Mouse (Mus musculus) adrenal gland, adult 2 months (tissue): ENCODE data around the gene Zscan21. TPM values are rescaled to one million over a fixed set of nuclear protein-coding genes. Genes with fewer than 3 reads are reported as not detected.
"Not testable (repeated sequence)": the region's sequence is repeated elsewhere in the genome, so short reads cannot be mapped to it uniquely, and the experiment has no call there.

Source experiments
- DNase-seq: peaks from one replicate; pipeline ENCODE4 v3.0.0; 2021
- long read RNA-seq: library from polyadenylated mRNA; stranded (forward); transcript quantifications from one replicate; pipeline ENCODE4 v2.0.0, GENCODE M21; 2021
- polyA plus RNA-seq: library from polyadenylated mRNA; depleted of rRNA; stranded (reverse); fragments of >200 nt; gene quantifications from 2 replicates; pipeline ENCODE4 v1.2.3, GENCODE M21; 2012; rRNA removed
- total RNA-seq, 2 experiments: library from RNA; stranded (reverse); gene quantifications; 2 replicates each; pipeline ENCODE4 v1.2.3; 2021

Gene Zscan21
- total RNA-seq: 10 to 100 TPM; 14.8 to 16.7 TPM
- polyA plus RNA-seq: 4.0 and 5.3 TPM in 2 replicates
- long read RNA-seq, transcript Zscan21-204 (4 exons, 2,204 nt): major isoform, 5 of 12 reads
- long read RNA-seq, partial matches to known transcripts: 0 of 12 reads
- long read RNA-seq, other reads (novel, unspliced or antisense): 1 of 12 reads

GRCm38 (mm10) chr5:138116255-138117198, at the start of gene Zscan21:
Zscan21 (plus strand) TSS chr5:138116903.
- DNase-seq: peak; percentile 95

- no peak for DNase-seq
Measured at GRCm38 (mm10) chr5:138073803-138074202, 42.9 kb upstream of the Zscan21 start.

DNA sequence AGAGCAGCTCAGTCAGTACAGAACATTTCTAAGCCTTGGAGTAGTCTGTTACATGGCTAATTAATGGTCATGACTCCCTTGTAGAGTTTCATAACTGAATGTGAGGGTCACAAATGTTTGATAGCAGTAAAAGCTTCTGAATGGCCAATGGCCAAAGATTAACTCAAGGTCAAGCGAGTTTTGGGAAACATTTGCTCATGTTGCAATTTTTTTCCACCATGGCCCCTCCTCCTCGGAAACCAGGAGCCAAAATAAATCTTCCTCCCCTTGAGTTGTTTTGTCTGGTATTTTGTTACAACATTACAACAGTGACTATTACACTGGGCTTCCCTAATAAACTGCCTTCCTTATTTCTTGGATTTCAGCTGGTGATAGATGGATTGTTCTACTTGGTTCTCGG, 41.0 kb upstream of the Zscan21 start:
- peak; percentile 56 for DNase-seq

DNA sequence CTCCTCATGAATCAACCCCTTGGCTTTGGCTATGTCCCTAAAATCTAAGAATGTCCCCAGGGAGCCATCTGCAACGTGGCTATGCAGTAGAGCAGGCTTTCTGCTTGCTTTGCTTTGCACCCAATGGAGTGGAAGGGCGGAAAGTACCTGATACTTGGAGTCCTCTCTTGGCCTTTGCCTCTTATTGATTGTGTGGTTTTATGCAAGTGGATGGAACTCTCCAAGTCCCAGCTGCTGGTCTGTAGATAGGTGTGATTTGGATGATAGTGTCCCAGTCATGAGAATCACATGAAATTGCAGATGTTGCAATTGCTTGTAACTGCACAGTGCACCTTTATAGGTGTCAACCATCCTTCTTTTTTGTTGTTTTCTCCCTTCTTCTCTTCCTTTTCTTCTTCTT, 40.6 kb upstream of the Zscan21 start:
- DNase-seq: no peak

DNA sequence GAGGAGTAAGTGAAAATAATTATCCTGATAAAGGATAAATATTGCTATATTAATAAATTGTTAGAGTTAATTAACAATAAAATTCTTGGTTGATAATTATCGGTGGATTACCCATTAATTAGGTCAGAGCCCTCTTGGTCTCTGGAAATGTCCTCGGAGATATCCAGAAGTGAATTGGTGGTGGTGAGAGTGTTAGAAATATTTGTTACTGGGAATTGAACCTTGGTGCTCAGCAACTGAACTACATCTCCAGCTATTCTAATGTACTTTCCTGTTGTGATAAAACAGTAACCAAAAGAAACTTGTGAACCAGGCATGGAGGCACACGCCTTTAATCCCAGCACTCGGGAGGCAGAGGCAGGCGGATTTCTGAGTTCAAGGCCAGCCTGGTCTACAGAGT, 36.2 kb upstream of the Zscan21 start:
- DNase-seq: no peak

DNA sequence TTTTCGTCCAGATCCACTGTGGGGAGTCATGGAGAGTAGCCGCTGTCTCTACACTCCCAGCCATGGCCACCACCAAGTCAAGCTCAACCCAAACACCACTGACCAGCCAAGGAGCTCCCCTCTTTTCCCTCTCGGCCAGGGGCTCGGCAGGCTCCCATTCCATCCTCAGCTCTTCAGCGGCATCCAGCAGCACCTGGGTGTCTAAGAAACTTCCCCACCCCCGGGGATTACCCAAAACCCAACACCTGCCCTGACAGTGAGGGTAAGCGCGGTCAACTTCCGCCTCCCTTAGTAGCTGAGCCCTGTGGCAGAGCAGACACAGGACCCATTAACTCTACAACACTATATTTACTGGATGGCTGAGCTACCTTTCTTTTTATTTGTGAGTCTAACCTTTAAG, 35.3 kb upstream of the Zscan21 start:
- no peak for DNase-seq

GRCm38 (mm10) chr5:138083318-138083900, 33.3 kb upstream of the Zscan21 start:
- no peak for DNase-seq

- DNase-seq: no peak
Measured at GRCm38 (mm10) chr5:138083936-138084335, 32.8 kb upstream of the Zscan21 start.

DNA sequence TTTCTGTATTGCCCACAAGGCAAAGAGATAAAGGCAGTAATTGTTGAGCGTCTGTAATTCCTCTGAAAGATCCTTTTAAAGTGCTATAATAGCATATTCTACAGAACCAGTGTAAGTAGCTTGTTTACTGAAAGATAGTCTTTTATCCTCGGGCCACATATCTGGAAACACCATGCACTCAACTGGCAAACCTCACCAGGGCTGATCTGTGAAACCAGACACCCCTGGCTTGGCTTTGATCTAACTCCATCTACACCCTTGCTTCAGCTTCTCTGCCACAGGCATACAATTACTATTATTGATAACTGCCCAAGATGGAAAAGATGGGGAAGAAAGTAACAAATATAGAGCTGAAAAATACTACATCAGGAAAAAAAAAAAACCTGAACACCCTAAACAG, 32.2 kb upstream of the Zscan21 start:
- no peak for DNase-seq

DNA sequence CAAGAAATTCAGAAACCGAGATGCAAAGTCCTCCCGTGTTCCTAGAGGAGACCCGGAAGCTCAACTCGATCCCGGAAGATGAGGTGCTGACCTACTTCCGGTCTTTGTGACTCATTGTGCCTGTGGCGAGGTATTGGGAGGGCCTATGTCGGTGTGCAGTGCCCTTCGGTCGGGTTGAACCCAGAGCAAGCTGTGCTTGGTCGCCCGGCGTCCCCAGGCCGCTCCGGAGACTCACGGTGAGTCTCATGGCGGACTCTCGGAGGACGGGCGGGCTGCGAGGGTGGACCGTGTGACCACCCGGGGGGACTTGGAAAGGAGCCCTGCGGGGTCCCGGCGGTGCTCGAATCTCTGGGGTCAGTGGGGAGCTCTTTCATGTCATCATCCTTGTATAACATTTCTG, 31.7 kb upstream of the Zscan21 start, which contains the start of gene Zkscan1:
TSS of gene Zkscan1 (plus strand) at position 89 of the 400 bp plus-strand sequence.
- DNase-seq: peak; percentile 89

GRCm38 (mm10) chr5:138085421-138085911, 31.2 kb upstream of the Zscan21 start:
- DNase-seq: peak; percentile 34

DNA sequence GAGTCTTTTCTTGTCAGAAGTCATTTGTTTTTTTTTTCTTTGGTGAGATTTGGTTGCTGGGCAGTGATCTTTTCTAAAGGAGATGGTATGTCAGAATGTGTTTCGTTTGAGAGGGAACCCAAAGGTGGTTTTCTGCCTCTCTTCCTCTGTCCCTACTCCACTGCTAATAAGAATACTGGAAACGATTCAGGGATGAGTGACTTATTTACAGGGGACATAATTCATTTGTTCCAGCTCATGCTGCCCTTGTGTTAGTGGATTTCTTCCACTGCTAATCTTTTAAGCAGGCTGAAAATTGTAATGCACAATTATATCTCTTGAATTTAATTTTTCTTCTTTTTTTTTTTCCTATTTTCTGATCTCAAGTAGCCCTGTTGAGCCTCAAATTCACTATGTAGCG, 29.9 kb upstream of the Zscan21 start:
- DNase-seq: no peak

DNA sequence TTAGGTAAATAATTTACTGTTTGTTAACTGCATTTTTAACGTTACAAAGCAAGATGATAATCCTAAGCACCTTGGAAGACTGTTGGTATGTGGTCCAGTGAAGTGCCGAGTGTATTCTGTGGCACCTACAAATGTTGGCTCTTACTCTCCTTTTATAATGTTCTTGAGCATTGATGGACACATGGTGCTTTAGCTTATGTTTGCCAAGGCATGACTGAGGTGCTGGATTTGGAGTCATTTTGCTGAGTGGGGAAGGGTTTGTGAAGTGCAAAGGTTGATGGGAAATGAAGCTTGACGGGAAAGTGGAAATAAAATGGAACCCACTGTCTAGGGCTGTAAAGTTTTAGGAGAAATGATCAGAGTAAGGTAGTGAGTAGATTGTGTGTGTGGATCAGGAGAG, 28.3 kb upstream of the Zscan21 start:
- DNase-seq: no peak

DNA sequence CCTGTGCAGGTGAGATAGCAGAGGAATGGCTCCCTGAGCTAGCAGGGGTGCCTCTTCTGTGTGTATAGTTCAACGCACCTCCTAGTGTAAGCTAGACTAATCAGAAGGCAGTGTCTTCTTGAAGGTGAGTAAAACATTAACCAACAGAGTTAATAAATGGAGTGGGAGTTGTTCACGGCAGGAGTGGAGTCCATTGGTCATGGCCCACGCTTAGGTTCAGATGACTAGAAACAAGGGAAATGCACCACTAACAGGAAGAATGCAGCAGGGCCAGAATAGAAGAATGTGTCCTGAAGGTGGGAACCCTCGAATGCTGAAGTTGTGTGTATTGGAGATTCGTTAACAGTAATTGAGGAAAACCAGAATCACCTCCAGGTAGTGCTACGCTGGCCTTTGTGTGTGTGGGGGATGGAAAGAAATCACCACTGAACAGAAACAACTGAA, 27.6 kb upstream of the Zscan21 start:
- no peak for DNase-seq

DNA sequence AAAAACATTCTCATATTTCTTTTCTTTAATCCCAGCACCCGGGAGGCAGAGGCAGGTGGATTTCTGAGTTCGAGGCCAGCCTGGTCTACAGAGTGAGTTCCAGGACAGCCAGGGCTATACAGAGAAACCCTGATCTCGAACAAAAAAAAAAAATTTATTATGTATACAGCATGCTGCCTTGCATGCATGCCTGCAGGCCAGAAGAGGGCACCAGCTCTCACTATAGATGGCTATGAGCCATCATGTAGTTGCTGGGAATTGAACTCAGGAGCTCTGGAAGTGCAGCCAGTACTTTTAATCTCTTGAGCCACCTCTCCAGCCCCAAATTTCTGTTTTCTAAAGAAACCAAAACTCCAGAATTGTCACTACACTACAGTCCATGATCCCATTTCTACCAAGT, 26.4 kb upstream of the Zscan21 start:
- no peak for DNase-seq

DNA sequence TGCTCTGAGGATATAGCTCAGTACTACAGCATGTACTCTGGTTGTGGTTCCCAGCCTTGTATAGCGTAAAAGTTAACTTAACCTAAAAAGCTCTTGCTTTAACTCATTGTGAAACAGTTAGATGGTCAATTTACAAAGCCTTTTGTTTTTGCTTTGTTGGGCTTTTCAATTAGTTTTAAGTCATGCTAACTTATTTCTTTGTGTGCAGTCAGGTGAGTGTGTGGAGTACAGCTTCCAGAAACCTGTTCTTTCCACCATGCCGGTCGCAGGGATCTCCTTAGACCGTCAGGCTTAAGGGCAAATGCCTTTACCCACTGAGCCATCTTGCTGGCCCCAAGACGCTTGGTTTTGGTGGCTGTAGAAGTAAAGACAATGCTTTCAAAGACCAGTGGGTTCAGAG, 26.0 kb upstream of the Zscan21 start:
- DNase-seq: no peak

DNA sequence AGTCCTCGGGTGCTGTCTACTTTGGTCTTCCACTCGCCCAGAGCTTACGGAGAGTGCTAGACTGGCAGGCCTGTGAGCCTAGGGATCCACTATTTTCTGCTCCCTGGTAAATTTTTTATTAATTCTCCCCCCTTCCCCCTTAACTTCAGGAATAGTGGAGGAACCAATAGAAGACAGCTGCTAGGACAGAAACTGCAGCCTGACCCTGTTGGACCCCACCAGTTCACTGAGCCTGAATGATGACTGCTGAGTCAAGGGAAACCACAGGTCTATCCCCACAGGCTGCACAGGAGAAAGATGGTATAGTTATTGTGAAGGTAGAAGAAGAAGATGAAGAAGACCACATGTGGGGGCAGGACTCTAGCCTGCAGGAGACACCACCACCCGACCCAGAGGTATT, 23.9 kb upstream of the Zscan21 start:
- DNase-seq: no peak

DNA sequence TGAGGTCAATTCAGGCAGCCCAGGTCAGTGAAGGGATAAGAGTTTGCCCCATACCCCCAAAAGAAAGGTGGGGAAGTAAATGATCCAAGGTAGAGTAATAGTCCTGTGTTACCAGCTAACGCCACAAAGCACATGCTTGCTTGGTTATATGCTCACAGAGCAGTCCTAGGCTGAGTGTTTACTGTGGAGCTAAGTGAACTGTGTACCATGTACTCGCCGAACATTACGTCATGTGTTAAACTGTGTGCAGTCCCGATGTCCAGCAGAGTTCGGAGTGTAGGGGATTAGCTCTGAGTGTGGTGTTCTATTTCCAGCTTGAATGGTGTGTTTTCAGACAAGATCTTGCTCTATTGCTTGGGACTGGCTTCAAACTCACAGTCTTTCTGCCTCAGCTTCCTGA, 22.2 kb upstream of the Zscan21 start:
- no peak for DNase-seq

GRCm38 (mm10) chr5:138104976-138105375, 11.7 kb upstream of the Zscan21 start:
- DNase-seq: no peak

DNA sequence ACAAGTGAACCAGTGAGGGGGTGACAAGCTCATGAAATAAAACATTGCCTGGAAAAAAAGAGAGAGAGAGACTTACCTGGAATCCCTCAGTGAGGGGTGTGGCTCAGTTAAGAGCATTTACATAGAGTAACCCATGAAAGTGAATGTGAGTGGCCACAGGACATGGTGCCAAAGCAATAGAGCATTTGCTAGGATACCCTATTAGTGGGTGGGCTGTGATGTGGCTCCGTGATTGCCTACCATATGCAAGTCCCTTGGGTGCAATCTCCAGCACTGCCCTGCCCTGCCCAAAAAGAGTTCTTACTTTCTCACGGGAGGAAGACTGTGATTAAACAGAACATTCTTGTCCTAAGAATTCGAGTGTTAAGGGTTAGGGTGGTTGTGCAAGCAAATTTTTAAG, 9.6 kb upstream of the Zscan21 start:
- no peak for DNase-seq

DNA sequence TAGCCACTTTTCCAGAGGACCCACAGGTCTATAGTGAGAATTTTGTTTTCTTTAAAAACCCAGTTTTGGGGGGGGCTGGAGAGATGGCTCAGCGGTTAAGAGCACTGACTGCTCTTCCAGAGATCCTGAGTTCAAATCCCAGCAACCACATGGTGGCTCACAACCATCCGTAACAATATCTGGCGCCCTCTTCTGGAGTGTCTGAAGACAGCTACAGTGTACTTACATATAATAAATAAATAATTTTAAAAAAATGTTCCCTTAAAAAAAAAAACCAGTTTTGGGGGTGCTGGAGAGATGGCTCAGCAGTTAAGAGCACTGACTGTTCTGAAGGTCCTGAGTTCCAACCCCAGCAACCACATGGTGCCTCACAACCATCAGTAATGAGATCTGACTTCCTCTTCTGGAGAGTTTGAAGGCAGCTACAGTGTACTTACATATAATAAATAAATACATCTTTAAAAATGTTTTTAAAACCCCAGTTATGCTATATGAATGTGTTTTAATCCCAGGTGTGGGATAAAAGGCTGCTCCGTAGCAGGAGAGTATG, 6.8 kb upstream of the Zscan21 start:
- not testable (repeated sequence) for DNase-seq

DNA sequence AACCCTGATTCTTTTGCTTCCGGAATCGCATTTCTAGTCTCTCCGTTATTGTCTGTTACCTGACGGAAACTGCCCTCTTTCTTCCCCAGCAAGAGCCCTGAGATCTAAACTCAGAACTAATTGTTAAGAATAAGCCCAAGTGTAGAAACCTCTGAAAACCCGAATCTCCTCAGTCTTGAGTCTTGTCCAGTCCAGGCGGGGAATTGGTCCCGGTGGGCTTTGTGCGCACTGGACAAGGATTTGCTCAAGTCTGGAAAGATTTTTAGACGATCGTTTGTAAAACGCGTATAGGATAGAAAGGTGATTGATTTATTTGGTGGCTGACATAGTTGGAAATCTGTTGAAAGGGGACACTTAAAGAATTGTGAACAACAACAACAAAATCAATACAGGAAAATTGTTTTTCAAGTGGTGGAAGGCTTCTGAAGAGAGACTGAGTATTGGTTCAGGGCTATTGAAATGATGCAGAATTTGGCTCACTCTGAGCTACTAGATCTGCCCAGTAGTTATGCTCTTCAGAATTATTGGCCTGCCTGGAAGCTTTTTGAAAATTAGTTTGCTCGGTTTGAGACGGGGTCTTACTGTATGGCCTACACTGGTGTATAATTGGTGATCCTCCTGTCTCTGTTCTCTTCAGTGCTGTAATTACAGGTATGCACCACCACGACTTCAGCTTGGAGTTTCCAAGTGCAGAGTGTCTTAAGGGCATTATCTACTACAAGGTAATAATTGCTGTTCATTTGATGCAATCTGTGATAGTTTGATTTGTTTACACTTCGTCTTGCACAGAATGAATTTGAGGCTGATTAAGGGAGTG, 704 bp downstream of the Zscan21 start:
- peak; percentile 15 for DNase-seq
